Mouse (Mus musculus): Measurements from ENCODE around the gene Ube2j1. TPM values are rescaled to one million over a fixed set of nuclear protein-coding genes. Genes with fewer than 3 reads are reported as not detected.
"Not testable (repeated sequence)": the region's sequence is repeated elsewhere in the genome, so short reads cannot be mapped to it uniquely, and the experiment has no call there.

The Ube2j1 gene
- total RNA-seq, 2 experiments from 2014 or later, result 50.5 to 54.7 TPM

DNA sequence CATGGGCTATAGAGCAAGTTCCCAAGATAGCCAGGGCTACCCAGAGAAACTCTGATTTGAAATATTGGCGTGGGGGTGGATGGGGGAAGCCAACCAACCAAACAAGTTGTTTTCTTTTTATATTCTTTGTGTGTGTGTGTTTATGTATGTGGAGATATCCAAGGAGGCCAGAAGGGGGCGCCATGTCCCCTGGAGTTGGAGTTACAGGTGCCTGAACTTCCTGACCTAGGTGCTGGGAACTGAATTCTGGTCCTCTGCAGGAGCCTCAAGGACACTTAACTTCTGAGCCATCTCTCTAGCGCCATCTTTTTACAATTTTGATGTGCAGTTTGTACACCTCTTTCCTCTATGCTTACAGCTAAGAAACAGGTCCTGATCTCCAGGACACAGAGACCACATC lies 37.0 kb upstream of the Ube2j1 start:
- intact Hi-C loops (cut with DNase I), result no loop called here
- no peak for DNase-seq
- no peak overlapping the region for H3K4me3 ChIP-seq
- peak; percentile 7; the same call in 1 of the 2 replicates for TF ChIP-seq CTCF (IDR thresholded peaks at IDR 0.05)
- no peak overlapping the region for H3K27ac ChIP-seq

DNA sequence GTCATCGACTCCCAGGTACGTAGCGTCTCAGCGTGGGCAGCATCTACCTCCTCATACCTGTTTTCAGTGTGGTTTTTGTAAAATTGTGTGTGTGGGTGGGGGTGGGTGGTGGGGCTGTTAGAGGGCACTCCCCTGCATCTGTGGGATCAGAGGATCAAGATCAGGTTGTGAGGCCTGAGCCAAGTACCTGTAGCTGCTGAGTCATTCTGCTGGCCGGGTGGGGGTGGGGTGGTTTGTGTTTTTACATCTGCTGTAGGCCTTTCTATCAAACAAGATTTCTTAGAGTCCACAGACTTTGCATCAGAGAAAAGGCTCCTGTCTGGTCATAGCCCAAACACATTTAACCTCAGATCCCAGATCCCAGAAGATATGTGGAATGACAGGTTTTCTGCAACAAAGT lies 35.1 kb upstream of the Ube2j1 start:
- no peak for TF ChIP-seq CTCF (IDR thresholded peaks at IDR 0.05)
- intact Hi-C loops (cut with DNase I), result no loop called here
- no peak for DNase-seq
- no peak overlapping the region for H3K4me3 ChIP-seq
- H3K27ac ChIP-seq, result peak overlapping the region; percentile 75

DNA sequence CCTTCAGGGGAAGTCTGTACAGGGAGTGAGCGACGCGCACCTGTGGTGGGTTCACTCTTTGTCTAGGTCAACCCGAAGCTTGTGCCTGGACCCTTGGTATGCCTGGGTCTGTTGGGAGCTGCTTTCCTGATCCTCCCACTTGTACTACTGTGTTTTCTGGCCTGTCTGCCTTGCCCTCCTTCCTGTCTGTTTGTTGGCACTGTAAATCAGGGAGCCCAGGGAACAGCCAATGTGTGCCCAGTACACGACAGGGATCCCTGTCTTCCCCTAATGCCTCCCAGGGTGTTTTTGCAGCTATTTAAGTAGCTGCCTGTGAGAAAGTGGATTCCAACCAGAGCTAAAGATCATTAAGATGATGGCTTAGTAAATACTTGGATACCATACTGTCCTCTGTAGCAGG lies 33.6 kb upstream of the Ube2j1 start:
- Histone ChIP-seq H3K27ac (peak overlapping the region; percentile 75), H3K4me3 (no peak overlapping the region)
- intact Hi-C loops (cut with DNase I), result no loop called here
- DNase-seq, result peak; percentile 27
- no peak for TF ChIP-seq CTCF (IDR thresholded peaks at IDR 0.05)

- no peak overlapping the region for H3K27ac ChIP-seq
- DNase-seq, result no peak
- no peak overlapping the region for H3K4me3 ChIP-seq
- no peak for TF ChIP-seq CTCF (IDR thresholded peaks at IDR 0.05)
- intact Hi-C loops (cut with DNase I), result no loop called here
These were observed 32.2 kb upstream of the Ube2j1 start for GRCm38 (mm10) chr4:32998996-32999395.

DNA sequence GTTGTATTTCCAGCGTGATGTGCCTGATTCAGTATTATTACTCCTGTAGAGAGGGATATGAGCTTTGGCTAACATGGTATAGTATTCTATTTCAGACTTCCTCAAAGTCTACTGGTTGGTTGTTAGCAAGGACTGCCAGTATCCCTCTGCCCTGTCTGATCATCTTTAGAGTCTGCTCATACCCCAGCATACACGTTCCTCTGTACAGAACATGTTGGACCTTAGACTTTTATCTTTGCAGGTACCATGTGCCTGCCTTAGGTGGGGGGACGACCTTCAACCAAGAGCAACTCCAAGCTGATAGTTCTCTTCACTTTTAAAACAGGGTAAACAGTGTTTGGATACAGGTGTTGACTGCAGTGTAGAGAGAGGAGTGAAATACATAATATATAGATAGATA lies 29.1 kb upstream of the Ube2j1 start:
- TF ChIP-seq CTCF (IDR thresholded peaks at IDR 0.05), result no peak
- DNase-seq, result no peak
- intact Hi-C loops (cut with DNase I), result no loop called here
- Histone ChIP-seq H3K4me3 (no peak overlapping the region), H3K27ac (no peak overlapping the region; the same call in 1 of the 2 replicates)

DNA sequence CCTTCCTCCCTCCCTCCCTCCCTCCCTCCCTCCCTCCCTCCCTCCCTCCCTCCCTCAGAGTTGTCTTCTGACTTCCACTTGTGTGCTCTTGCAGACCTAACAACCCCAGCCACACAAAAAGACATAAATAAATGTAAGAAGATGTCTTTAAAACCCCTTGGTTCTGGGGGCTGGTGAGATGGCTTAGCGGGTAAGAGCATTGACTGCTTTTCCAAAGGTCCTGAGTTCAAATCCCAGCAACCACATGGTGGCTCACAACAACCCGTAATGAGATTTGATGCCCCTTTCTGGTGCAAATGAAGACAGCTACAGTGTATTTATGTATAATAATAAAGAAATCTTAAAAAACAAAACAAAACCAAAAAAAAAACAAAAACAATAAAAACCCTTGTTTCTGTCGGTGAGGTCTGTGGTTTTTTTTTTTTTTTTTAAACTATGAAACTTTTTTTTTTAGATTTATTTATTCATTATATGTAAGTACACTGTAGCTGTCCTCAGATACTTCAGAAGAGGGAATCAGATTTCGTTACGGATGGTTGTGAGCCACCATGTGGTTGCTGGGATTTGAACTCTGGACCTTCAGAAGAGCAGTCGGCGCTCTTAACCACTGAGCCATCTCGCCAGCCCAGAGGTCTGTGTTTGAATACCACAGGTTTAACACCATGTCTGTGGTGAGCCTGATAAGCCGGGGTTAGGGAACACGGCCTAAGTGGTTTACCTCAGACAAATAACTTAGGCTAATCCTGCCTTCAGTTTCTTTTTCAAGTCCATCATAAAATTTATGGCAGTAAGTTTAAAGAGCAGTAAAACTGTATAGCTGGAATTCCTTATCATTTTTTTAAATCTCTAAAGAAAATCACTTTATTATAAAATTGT lies 25.4 kb upstream of the Ube2j1 start:
- DNase-seq; H3K4me3 ChIP-seq; H3K27ac ChIP-seq; intact Hi-C loops (cut with DNase I): not testable (repeated sequence)

DNA sequence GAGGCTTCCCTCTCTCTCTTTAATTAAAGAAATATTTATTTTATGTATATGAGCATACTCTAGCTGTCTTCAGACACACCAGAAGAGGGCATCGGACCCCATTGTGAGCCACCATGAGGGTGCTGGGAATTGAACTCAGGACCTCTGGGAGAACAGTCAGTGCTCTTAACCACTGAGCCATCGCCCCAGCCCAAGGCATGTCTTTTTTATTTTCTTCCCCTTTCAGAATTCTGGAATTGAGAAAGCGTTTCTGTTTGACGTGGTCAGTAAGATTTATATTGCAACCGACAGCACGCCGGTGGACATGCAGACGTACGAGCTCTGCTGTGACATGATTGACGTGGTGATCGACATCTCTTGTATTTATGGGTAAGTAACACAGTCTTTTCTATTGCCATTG lies 24.4 kb upstream of the Ube2j1 start:
- intact Hi-C loops (cut with DNase I), result no loop called here
- no peak for TF ChIP-seq CTCF (IDR thresholded peaks at IDR 0.05)
- no peak overlapping the region for H3K27ac ChIP-seq
- DNase-seq, result no peak
- H3K4me3 ChIP-seq, result no peak overlapping the region

DNA sequence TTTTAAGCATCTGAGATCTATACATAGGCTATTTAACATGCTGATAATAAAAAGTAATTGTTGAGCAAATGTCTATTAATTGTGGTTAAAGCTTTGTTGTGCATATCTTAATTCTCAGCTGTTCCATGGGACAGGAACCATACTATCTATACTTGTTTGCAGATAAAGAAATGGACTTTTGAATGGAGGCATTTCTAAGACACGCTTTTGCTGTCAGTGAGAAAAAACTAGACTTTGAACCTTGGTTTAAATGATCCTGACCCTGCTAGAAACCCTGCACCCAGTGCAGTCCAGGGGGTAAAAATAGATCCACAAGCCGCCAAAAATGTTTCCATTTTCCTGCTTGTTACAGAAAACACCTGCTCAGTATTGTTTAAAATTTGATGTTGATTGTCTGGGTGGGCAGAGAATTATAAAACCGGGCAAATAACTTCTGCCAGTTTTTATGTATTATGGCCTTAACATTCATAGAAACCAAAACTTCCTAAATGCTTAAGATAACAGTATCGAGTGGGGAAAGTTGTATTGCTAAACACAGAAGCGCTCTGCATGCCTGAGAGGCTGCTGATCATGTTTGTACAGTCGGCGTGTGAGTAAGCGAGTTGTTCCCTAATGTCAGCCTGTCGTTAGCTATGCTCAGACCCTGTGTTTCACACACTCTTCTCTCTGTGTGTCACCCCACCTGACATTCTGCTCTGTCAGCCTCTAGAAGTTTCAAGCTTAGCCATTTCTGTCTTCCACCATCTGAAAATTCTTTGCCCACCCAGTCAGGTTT lies 23.6 kb upstream of the Ube2j1 start:
- no peak for DNase-seq
- Histone ChIP-seq H3K27ac (peak overlapping the region; percentile 32; the same call in 1 of the 2 replicates), H3K4me3 (no peak overlapping the region)
- intact Hi-C loops (cut with DNase I), result no loop called here
- TF ChIP-seq CTCF (IDR thresholded peaks at IDR 0.05), result no peak

DNA sequence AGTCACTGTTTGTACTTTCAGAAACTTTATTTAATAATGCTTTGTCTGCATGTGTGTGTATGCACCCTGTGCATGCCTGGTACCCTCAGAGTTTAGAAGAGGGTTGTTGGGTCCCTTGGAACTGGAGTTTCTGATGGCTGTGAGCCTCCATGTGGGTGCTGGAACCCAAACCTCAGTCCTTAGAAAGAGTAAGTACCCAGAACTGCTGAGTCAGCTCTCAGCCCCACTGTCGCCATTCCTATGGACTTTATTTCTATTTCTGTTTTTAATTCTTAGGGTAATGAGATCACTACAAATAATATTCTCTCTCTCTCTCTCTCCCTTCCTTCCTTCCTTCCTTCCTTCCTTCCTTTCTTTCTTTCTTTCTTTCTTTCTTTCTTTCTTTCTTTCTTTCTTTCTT lies 21.1 kb upstream of the Ube2j1 start:
- intact Hi-C loops (cut with DNase I), result no loop called here
- no peak overlapping the region for H3K27ac ChIP-seq
- no peak for TF ChIP-seq CTCF (IDR thresholded peaks at IDR 0.05)

GRCm38 (mm10) chr4:33012484-33012883 lies 18.7 kb upstream of the Ube2j1 start:
- Histone ChIP-seq H3K27ac (no peak overlapping the region), H3K4me3 (no peak overlapping the region)
- no peak for TF ChIP-seq CTCF (IDR thresholded peaks at IDR 0.05)
- no peak for DNase-seq
- intact Hi-C loops (cut with DNase I), result no loop called here

More for the DNA sequence above, 21.1 kb upstream of the Ube2j1 start:
- no peak for DNase-seq
- H3K4me3 ChIP-seq, result no peak overlapping the region

GRCm38 (mm10) chr4:33018361-33018999 lies 12.7 kb upstream of the Ube2j1 start:
- DNase-seq, result peak; percentile 86
- peak; percentile 94 for TF ChIP-seq CTCF (IDR thresholded peaks at IDR 0.05)
- intact Hi-C loops (cut with DNase I), result loop anchor here (2.0 to 5.0 kb wide), 2 partner anchors 36 to 70 kb away; partner anchors contain the start of gene Rragd
- Histone ChIP-seq H3K27ac (peak overlapping the region; percentile 55), H3K4me3 (no peak overlapping the region)

GRCm38 (mm10) chr4:33024420-33024819 lies 6.8 kb upstream of the Ube2j1 start:
- DNase-seq, result no peak
- intact Hi-C loops (cut with DNase I), result loop anchor here (10.0 kb wide), 1 partner anchor 280 kb away; no protein-coding TSS in a partner anchor
- H3K4me3 ChIP-seq, result no peak overlapping the region
- H3K27ac ChIP-seq, result no peak overlapping the region
- TF ChIP-seq CTCF (IDR thresholded peaks at IDR 0.05), result no peak

Data from gastrocnemius, adult 2 months (tissue).